Mouse (Mus musculus) right cerebral cortex, postnatal 4 days (tissue): Measurements from ENCODE around the gene Filip1.
"Not testable (repeated sequence)": the region's sequence is repeated elsewhere in the genome, so short reads cannot be mapped to it uniquely, and the experiment has no call there.

Experiments
- DNase-seq: peaks from one replicate; pipeline ENCODE4 v3.0.0-alpha.2; 2022

Filip1 gene

GRCm38 (mm10) chr9:80012751-80013150 lies at the start of gene Filip1:
Gene Filip1 (minus strand): TSS chr9:80012851.
- DNase-seq, result no peak

- DNase-seq, result no peak
Observed at GRCm38 (mm10) chr9:80057690-80058089, 45.0 kb upstream of the Filip1 start.

- DNase-seq, result no peak
Observed at GRCm38 (mm10) chr9:80052951-80053350, 40.3 kb upstream of the Filip1 start.

- not testable (repeated sequence) for DNase-seq
Observed at GRCm38 (mm10) chr9:80049271-80049670, 36.6 kb upstream of the Filip1 start.

GRCm38 (mm10) chr9:80044301-80044700 lies 31.6 kb upstream of the Filip1 start:
- DNase-seq, result not testable (repeated sequence)

- DNase-seq, result no peak
Observed at GRCm38 (mm10) chr9:80039296-80039815, 26.7 kb upstream of the Filip1 start.

GRCm38 (mm10) chr9:80037997-80038383 lies 25.3 kb upstream of the Filip1 start:
- DNase-seq, result no peak

GRCm38 (mm10) chr9:80037262-80037996 lies 24.8 kb upstream of the Filip1 start:
- no peak for DNase-seq

- no peak for DNase-seq
Observed at GRCm38 (mm10) chr9:80026581-80027021, 13.9 kb upstream of the Filip1 start.

- peak; percentile 32 for DNase-seq
Observed at GRCm38 (mm10) chr9:80026017-80026416, 13.4 kb upstream of the Filip1 start.

GRCm38 (mm10) chr9:80025347-80025746 lies 12.7 kb upstream of the Filip1 start:
- DNase-seq, result not testable (repeated sequence)

GRCm38 (mm10) chr9:80022821-80023220 lies 10.2 kb upstream of the Filip1 start:
- no peak for DNase-seq

- no peak for DNase-seq
Observed at GRCm38 (mm10) chr9:80021648-80022047, 9.0 kb upstream of the Filip1 start.

- no peak for DNase-seq
Observed at GRCm38 (mm10) chr9:80020429-80020828, 7.8 kb upstream of the Filip1 start.

GRCm38 (mm10) chr9:80012016-80012415 lies 635 bp downstream of the Filip1 start:
- no peak for DNase-seq

- peak; percentile 86 for DNase-seq
Observed at GRCm38 (mm10) chr9:80002394-80003188, 10.1 kb downstream of the Filip1 start.

- DNase-seq, result no peak
Observed at GRCm38 (mm10) chr9:79997282-79997681, 15.4 kb downstream of the Filip1 start.

GRCm38 (mm10) chr9:79994296-79994695 lies 18.4 kb downstream of the Filip1 start:
- DNase-seq, result no peak

GRCm38 (mm10) chr9:79993066-79993465 lies 19.6 kb downstream of the Filip1 start:
- no peak for DNase-seq

GRCm38 (mm10) chr9:79990456-79991017 lies 22.1 kb downstream of the Filip1 start:
- DNase-seq, result no peak

GRCm38 (mm10) chr9:79989703-79990102 lies 22.9 kb downstream of the Filip1 start:
- DNase-seq, result no peak

GRCm38 (mm10) chr9:79989061-79989460 lies 23.6 kb downstream of the Filip1 start:
- DNase-seq, result no peak

- no peak for DNase-seq
Observed at GRCm38 (mm10) chr9:79983244-79983643, 29.4 kb downstream of the Filip1 start.
